Mouse (Mus musculus) CD4-positive, CD25-positive, alpha-beta regulatory T cell, adult 4 months (primary cell): ENCODE measurements around the gene Emc8. TPM values are rescaled to one million over a fixed set of nuclear protein-coding genes. Genes with fewer than 3 reads are reported as not detected.
A peak's percentile ranks its signal among the peaks of the same experiment; 100 is the strongest.

ENCODE experiments used
- ATAC-seq: one replicate; pipeline ENCODE4 v1.8.0; 2017
- polyA plus RNA-seq, 2 experiments: library from polyadenylated mRNA; unstranded; fragments of 100-300 nt; shearing (Covaris generic); gene quantifications; one replicate each; pipeline ENCODE4 v1.2.1; 2017

Emc8 gene
- polyA plus RNA-seq, 2 experiments from 2014 or later, result 32.0 to 41.1 TPM

DNA sequence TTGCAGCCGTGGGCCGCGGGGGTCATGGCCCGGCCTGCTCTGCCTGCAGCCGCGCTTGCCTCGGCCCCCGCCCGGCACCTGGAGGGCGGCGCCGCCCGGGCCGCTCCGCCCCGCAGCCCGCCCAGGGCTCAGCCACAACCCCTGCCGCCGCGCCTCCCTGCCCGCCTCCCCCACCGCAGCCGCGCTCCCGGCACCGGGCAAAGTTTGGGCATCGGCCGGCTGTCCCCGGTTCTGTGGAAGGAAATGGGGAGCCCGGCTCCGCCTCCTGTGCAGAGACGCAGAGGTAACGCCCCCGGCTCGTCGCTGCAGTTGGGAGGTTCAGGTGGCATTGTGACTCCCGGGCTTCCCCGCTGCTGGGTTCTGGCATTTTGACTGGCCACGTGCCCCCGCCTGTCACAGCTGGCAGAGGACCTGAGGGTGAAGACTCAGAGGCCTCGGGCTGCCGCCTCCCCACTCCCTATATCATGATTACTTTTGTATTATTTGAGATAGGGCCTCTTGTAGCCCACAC is 34.0 kb downstream of the Emc8 start:
- ATAC-seq, result peak; percentile 87

- ATAC-seq, result no peak
Measured at GRCm38 (mm10) chr8:120633665-120634271, 34.6 kb downstream of the Emc8 start.

DNA sequence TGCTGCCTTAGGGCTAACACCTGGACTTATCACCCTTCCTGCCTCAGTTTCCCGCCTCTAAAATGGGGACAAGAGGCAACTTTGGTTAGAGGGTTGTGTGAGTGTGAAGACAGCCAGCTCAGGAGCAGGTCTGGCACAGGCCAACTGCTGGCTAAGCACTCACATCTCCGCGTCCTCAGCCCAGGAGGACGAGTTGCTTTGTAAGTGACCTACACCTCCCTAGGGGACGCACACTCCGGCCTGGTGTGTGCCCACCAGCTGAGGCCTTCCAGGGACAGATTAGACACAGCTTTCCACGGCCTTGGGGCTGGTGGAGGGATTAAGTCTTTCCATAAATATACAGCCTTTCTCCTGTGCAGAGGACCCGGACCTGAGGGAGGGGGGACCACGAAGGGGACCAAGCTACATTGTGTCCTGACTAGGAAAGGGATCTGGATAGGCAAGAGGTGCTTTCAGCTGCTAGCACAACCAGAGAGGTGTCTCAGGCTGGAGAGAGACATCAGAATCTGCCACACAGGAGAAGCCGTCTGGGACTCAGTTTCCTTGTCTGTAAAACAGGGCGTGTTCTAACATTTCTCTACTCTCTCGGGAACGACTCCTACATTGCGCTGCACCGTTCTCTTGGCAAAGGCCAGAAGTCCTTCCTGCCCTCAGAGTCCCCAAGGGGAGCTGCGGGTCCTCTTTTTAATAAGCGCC is 35.3 kb downstream of the Emc8 start:
- no peak for ATAC-seq

GRCm38 (mm10) chr8:120631441-120632375 is 36.7 kb downstream of the Emc8 start:
- ATAC-seq, result no peak

GRCm38 (mm10) chr8:120630848-120631247 is 37.5 kb downstream of the Emc8 start:
- ATAC-seq, result no peak

- no peak for ATAC-seq
Measured at GRCm38 (mm10) chr8:120630031-120630430, 38.3 kb downstream of the Emc8 start.

DNA sequence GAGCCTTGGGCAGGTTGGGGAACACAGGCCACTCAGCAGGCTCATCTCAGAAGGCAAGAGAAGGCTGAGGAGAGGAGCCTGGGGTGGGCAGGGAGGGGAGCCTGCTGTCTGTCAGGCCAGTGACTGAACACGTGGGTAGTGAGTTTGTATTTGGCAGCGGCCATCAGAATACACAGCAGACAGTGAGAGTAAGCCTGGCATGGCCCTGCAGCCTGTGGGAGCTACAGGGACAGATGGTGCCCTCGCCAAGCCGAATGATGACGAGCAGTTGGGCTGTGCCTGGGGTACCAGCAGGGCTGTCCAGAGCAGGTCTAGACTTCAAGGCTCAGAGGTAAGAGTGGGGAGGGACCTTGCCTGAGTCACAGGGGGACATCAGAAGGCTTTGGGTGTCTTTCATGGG is 41.1 kb downstream of the Emc8 start:
- ATAC-seq, result no peak

DNA sequence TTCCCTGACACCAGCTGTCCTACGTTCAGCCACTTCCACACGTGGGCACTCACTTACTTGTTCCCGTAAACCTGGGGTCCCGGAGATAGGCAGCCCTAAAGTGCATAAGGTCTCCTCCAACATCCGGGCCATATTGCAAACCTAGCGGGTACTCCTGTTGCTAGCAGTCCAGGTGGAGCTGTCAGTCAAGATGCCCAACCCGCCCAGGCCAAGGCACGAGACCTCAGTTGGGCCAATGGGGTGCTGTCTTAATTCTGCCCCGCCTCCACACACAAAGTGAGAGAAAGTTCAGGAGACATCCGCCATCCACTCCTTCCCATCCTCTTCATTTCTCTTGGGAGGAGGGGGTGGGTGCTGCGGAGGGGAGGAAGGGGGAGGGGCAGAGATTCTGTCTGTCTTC is 41.9 kb downstream of the Emc8 start:
- ATAC-seq, result no peak

GRCm38 (mm10) chr8:120623608-120624007 is 44.8 kb downstream of the Emc8 start:
- ATAC-seq, result no peak

DNA sequence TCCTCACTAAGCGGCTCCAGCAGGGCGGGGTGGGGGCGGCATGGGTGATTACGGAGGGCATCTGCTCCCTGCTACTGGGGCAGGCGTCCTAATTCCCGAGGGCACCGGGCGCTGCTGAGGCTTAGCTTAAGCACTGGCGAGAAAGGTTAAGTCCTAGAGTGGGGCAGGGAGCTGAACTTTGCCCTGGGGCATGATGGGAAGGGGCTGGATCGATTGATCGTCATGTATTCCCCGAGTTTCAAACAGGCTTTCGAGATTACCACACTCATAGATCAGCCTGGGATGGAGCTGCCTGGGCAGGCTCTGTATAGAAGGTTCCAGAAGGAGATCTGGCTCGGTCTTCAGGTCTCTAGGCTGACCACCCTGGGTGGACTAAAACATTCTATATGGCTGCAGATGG is 46.2 kb downstream of the Emc8 start:
- ATAC-seq, result no peak

DNA sequence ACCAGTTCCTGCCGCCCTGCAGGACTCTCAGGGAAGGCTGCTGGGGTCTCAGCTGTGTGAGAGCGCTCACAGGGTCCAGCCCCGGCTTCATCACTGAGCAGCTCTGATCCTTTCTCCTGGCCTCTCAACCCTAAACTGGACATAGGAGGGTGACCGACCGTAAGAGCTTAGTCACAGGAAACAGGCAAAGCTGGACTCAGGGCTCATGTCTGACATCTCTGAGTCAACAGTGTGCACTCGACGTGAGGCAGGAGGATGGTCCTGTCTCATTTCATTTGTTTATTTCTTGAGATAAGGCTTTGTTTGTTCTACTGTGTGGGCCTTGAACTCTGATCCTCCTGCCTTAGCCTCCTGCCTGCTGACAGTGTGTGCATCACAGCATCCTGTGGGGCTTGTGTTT is 47.9 kb downstream of the Emc8 start:
- no peak for ATAC-seq

- ATAC-seq, result no peak
Measured at GRCm38 (mm10) chr8:120619235-120620180, 48.9 kb downstream of the Emc8 start.

DNA sequence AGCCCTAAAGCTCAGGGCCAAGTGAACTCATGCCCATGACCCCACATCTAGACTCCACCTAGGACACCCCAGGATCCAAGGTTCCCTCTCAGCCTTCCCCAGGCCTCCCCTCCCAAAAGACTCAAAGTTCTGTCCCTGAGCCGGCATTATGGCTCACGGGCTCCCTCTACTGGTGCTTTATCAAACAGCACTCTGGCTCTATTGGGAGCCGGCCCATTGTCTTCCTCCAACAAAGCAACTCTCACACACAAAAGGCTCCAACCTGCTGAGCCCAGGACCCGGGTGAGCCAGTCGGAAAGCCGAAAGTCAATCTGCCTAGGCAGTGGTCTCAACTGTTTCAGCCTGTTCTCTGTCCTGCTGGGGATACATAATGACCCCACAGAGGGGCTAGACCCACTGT is 50.3 kb downstream of the Emc8 start:
- peak; percentile 80 for ATAC-seq

- ATAC-seq, result no peak
Measured at GRCm38 (mm10) chr8:120616663-120617626, 51.4 kb downstream of the Emc8 start.

DNA sequence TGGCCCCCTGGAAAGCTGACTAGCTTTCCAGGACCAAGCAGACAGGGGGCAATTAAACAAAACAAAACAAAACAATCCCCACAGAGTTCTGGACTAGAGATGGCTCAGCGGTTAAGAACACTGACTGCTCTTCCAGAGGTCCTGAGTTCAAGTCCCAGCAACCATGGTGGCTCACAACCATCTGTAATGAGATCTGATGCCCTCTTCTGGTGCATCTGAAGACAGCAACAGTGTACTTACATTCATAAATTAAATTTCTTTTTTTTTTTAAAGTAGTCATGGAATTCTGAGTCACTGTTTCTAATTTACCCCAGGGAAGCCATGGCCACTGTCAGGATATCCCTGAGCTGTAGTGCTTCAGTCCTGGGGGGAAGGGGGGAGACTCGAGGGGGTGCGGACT is 53.9 kb downstream of the Emc8 start:
- ATAC-seq, result no peak

DNA sequence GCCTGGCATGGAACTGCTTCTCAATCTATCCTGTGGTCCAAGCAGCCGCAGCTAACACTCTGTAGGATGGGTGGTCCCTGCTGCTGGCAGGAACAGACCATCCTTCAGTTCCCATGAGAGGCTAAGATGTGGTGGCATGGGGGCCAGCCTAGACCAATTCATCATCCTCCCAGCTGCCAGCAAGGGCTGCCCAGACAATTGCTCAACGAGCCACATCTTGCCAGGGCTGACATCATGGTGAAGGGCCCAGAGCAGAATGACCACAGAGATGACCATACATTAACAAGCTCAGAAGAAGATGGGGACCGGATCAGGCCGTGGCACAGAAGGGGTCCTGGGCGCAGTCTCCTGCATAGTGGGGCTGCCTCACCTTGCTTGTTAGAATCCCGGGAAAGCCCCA is 57.5 kb downstream of the Emc8 start:
- no peak for ATAC-seq

- ATAC-seq, result peak; percentile 75
Measured at GRCm38 (mm10) chr8:120607885-120608284, 60.5 kb downstream of the Emc8 start.

DNA sequence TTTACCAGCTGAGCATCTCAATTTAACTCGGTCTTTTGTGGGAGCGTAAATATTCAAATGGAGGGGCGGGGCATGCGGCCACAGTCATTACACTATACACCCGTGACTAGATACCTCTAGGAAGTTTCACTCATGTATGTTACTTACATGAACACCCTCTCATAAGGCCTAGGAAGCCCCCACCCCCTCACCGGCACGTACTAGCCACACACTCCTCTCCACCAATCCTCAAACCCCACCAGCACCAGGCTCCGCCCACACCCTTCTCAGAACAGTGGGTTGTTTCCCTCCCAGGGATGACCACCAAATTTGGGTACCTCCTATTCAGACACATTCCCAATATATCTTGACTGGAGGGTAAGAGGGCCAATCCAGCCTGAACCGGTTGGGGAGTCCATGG is 60.9 kb downstream of the Emc8 start:
- ATAC-seq, result no peak
